ENCODE assay signal across 8 mouse cellular contexts in the genomic region with DNA sequence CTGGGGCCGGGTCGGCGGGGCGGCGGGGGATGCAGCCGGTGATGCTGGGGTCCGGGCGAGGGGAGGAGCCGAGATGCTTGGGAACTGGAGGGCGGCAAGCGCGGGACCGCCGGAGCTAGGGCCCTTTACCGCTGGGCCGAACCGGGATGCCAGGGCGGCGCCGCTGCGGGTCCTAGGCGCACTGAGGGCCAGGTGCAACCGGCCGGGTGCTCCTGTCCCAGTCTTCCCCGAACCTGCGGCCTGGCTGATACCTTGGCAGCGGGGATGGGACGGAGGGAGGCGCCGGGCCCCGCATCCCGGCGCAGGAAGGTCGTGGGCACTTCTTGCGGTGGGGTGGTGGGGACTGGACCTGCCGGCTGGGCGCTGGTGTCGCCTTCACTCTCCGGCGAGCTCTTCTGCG. TPM values are rescaled to one million over a fixed set of nuclear protein-coding genes. Genes with fewer than 3 reads are reported as not detected.
DNase-seq lines count a peak whose midpoint lies in the region; ATAC-seq and TF ChIP-seq lines count a peak whose summit lies in the region.

No protein-coding gene starts in this region.

- no peaks in the 10 kb centered on the region for H3K36me3 ChIP-seq in heart, adult 2 months (ENCODE audit: control insufficient read depth, insufficient read depth, low read length)
- H3K36me3 ChIP-seq in C2C12 (ENCODE audit: control insufficient read depth, insufficient read depth) = no peaks in the 10 kb centered on the region
- H3K36me3 ChIP-seq in forebrain, embryonic 14.5 days (ENCODE audit: control insufficient read depth, insufficient read depth, low read length) = no peaks in the 10 kb centered on the region
- no peaks in the 10 kb centered on the region for H3K36me3 ChIP-seq in liver, embryonic 15.5 days (replicated peaks)

- TF ChIP-seq CTCF in heart, adult 2 months (IDR thresholded peaks at IDR 0.05) = no peak
- no peak for TF ChIP-seq CTCF in C2C12 (IDR thresholded peaks at IDR 0.05; ENCODE audit: control insufficient read depth, insufficient read depth, insufficient read length)

- peak overlapping the region; percentile 97 for H3K4me2 ChIP-seq in forebrain, embryonic 14.5 days (ENCODE audit: low read length)
- peak overlapping the region; percentile 97 for H3K4me2 ChIP-seq in liver, embryonic 15.5 days

- no peaks in the 10 kb centered on the region for H3K9me3 ChIP-seq in forebrain, embryonic 14.5 days (replicated peaks; ENCODE audit: control insufficient read depth, low read length)
- H3K9me3 ChIP-seq in liver, embryonic 15.5 days (replicated peaks) = no peaks in the 10 kb centered on the region

- no peak for TF ChIP-seq EP300 in heart, adult 2 months (IDR thresholded peaks at IDR 0.05; ENCODE audit: insufficient read depth, low read depth, low read length)

- peak overlapping the region; percentile 71 for H3K9ac ChIP-seq in heart, adult 2 months (ENCODE audit: low read depth, low read length)
- H3K9ac ChIP-seq in forebrain, embryonic 14.5 days (ENCODE audit: low read length) = peak overlapping the region; percentile 75
- H3K9ac ChIP-seq in liver, embryonic 15.5 days = peak overlapping the region; percentile 81

- no peak for TF ChIP-seq POLR2A in heart, adult 2 months (IDR thresholded peaks at IDR 0.05; ENCODE audit: insufficient read depth, low read depth, low read length)

- H3ac ChIP-seq in C2C12 (ENCODE audit: control insufficient read depth, insufficient read length, low read depth) = peak overlapping the region; percentile 61

- no peaks in the 10 kb centered on the region for H3K79me2 ChIP-seq in heart, adult 2 months (replicated peaks; ENCODE audit: control insufficient read depth, insufficient read depth, low read length)
- H3K79me2 ChIP-seq in C2C12 (ENCODE audit: control insufficient read depth, insufficient read depth) = no peaks in the 10 kb centered on the region

- H3K4me3 ChIP-seq in heart, adult 2 months = peak overlapping the region; percentile 69
- H3K4me3 ChIP-seq in C2C12 (ENCODE audit: insufficient read depth, poor library complexity, severe bottlenecking) = peak overlapping the region; percentile 30
- peak overlapping the region; percentile 75 for H3K4me3 ChIP-seq in forebrain, embryonic 14.5 days (ENCODE audit: low read depth, low read length)
- peak overlapping the region; percentile 86 for H3K4me3 ChIP-seq in liver, embryonic 15.5 days (replicated peaks)

- no peaks in the 10 kb centered on the region for H3K27me3 ChIP-seq in heart, adult 2 months (ENCODE audit: control insufficient read depth, insufficient read depth, low read length)
- no peaks in the 10 kb centered on the region for H3K27me3 ChIP-seq in C2C12 (ENCODE audit: control insufficient read depth, insufficient read depth, insufficient read length)
- no peaks in the 10 kb centered on the region for H3K27me3 ChIP-seq in forebrain, embryonic 14.5 days (replicated peaks; ENCODE audit: control insufficient read depth, insufficient read depth, low read length)
- peaks cover 9% of the 10 kb centered on the region for H3K27me3 ChIP-seq in liver, embryonic 15.5 days

- intact Hi-C loops in heart, adult 2 months (cut with DNase I) = loop anchor here (2.0 kb wide), 1 partner anchor 23 kb away; a partner anchor contains a TSS

- H3K4me1 ChIP-seq in heart, adult 2 months (ENCODE audit: control insufficient read depth, insufficient read depth, low read length) = peaks cover 2% of the 10 kb centered on the region
- H3K4me1 ChIP-seq in forebrain, embryonic 14.5 days (ENCODE audit: control insufficient read depth, insufficient read depth, low read length) = peaks cover 3% of the 10 kb centered on the region; the same call in 1 of the 2 replicates
- peaks cover 52% of the 10 kb centered on the region for H3K4me1 ChIP-seq in liver, embryonic 15.5 days (replicated peaks)

- ATAC-seq in forebrain, embryonic 14.5 days = no peak
- peak; percentile 57 for ATAC-seq in liver, embryonic 15.5 days (ENCODE audit: insufficient read depth)

- no peaks in the 10 kb centered on the region for H3K79me3 ChIP-seq in C2C12 (ENCODE audit: low read depth)

- WGBS in heart, adult 2 months = 2% methylated on average over 39 of the region's 41 CpGs
- under 1% methylated on average over 37 of the region's 41 CpGs for WGBS in forebrain, embryonic 14.5 days
- under 1% methylated on average over 41 of the region's 41 CpGs for WGBS in liver, embryonic 15.5 days (ENCODE audit: insufficient replicate concordance)

- no peak for DNase-seq in heart, adult 2 months
- DNase-seq in heart, adult 18-20 months = no peak
- no peak for DNase-seq in forebrain, embryonic 14.5 days (ENCODE audit: low spot score)
- DNase-seq in retina, embryonic 14.5 days (ENCODE audit: low spot score) = no peak
- no peak for DNase-seq in layer of hippocampus, postnatal 36 days
- no peak for DNase-seq in frontal cortex, postnatal 10 days (ENCODE audit: low spot score in 2 of 2)

- H3K27ac ChIP-seq in heart, adult 2 months = no peak overlapping the region; the same call in 1 of the 2 replicates
- H3K27ac ChIP-seq in forebrain, embryonic 14.5 days (ENCODE audit: low read depth, low read length) = no peak overlapping the region
- H3K27ac ChIP-seq in liver, embryonic 15.5 days (replicated peaks) = 0 out of 2 replicates have a peak overlapping the region, but pooled peaks have one; percentile 41

TF ChIP-seq in C2C12, 6 proteins besides CTCF, POLR2A, EP300 and RAD21:
- TF ChIP-seq USF1 (IDR thresholded peaks at IDR 0.05; ENCODE audit: low read depth) (no peak), FOSL1 (IDR thresholded peaks at IDR 0.05; ENCODE audit: insufficient read depth, low read length, poor library complexity, severe bottlenecking) (no peak), MAX (IDR thresholded peaks at IDR 0.05) (no peak), CEBPB (IDR thresholded peaks at IDR 0.05; ENCODE audit: low read depth) (no peak), MYOG (IDR thresholded peaks at IDR 0.05; ENCODE audit: control insufficient read depth, extremely low read depth, insufficient read length) (no peak), MYOD1 (IDR thresholded peaks at IDR 0.05; ENCODE audit: control insufficient read depth, insufficient read length, low read depth) (no peak)

RNA-seq across cellular contexts. Expression of a gene that starts 0.3 kb away (rescaled TPM):
- 1 to 10 TPM in 1 of 2 experiments, under 1 TPM in 1; 0.89 to 1.0 TPM for total RNA-seq in heart, adult 2 months (2021)
- polyA plus RNA-seq in heart, adult 2 months (2012; rRNA removed) = 0.57 and 1.3 TPM in 2 replicates
- total RNA-seq in heart, adult 18-20 months (2021) = 1 to 10 TPM in 1 of 2 experiments, under 1 TPM in 1; 0.84 to 1.0 TPM
- 2.0 TPM for polyA plus RNA-seq in C2C12 (2012; fragmentation: generic; extraction: Trizol)
- 11.9 and 12.5 TPM in 2 replicates for polyA plus RNA-seq in forebrain, embryonic 14.5 days (2014; fragmentation: Nextera tagmentation; extraction: Ambion mirVana)
- polyA plus RNA-seq in liver, embryonic 15.5 days (2015; fragmentation: Nextera tagmentation; extraction: Ambion mirVana) = 5.2 and 5.7 TPM in 2 replicates
- 10 to 100 TPM; 29.0 to 33.4 TPM for total RNA-seq in layer of hippocampus, postnatal 36 days (2021)

RNA-seq across cellular contexts. Expression of a gene that starts 23.8 kb away (rescaled TPM):
- total RNA-seq in heart, adult 2 months (2021) = 10 to 100 TPM; 85.3 to 97.4 TPM
- polyA plus RNA-seq in heart, adult 2 months (2012; rRNA removed) = 8.2 and 12.5 TPM in 2 replicates
- 100 to 1,000 TPM; 110 to 119 TPM for total RNA-seq in heart, adult 18-20 months (2021)
- polyA plus RNA-seq in C2C12 (2012; fragmentation: generic; extraction: Trizol) = 265 TPM
- polyA plus RNA-seq in forebrain, embryonic 14.5 days (2014; fragmentation: Nextera tagmentation; extraction: Ambion mirVana) = 233 and 285 TPM in 2 replicates
- polyA plus RNA-seq in liver, embryonic 15.5 days (2015; fragmentation: Nextera tagmentation; extraction: Ambion mirVana) = 143 and 189 TPM in 2 replicates
- 100 to 1,000 TPM; 190 to 201 TPM for total RNA-seq in layer of hippocampus, postnatal 36 days (2021)

Comparison
In these comparisons a context has a peak if more than half of its experiments do, and no peak if none do; other contexts are left out.
1. H3K4me3 ChIP-seq: peak in every context shown above with its lines; median percentile 86 in liver, embryonic 15.5 days; 75 in forebrain, embryonic 14.5 days; 69 in heart, adult 2 months; 30 in C2C12.
2. RNA of a gene that starts 23.8 kb away (polyA plus RNA-seq): 233 to 285 TPM in forebrain, embryonic 14.5 days, 265 TPM in C2C12 (single experiment) and 143 to 189 TPM in liver, embryonic 15.5 days; 8.2 to 12.5 TPM in heart, adult 2 months; every median in the first group is over 10 times any median in the second.
3. Peak in every context shown above with its lines, with median percentiles within 50 percentile points of each other: H3K9ac ChIP-seq.